Mouse (Mus musculus) hindbrain, embryonic 14.5 days (tissue): Measurements from ENCODE around the gene Scgn. TPM values are rescaled to one million over a fixed set of nuclear protein-coding genes. Genes with fewer than 3 reads are reported as not detected.

Source experiments
- ATAC-seq: fragments of 200-750 bp; cut with Nextera tagmentation; 2 replicates; pipeline ENCODE4 v1.8.0; 2017; ENCODE audit warnings: moderate number of reproducible peaks, mild to moderate bottlenecking, moderate TSS enrichment, moderate library complexity; ENCODE audit not compliant: low FRiP score
- DNase-seq: peaks from one replicate; pipeline ENCODE4 v3.0.0-alpha.2; 2015; ENCODE audit warnings: low spot score
- H3K27ac ChIP-seq: fragments of 300-500 bp; sonication (generic); 2 replicates; pipeline ENCODE4 v1.5.1; 2014; ENCODE audit warnings: mild to moderate bottlenecking, moderate library complexity
- H3K27me3 ChIP-seq: fragments of 300-500 bp; sonication (generic); 2 replicates; pipeline ENCODE4 v1.6.1; 2014; ENCODE audit warnings: mild to moderate bottlenecking, low read length, mixed read lengths; ENCODE audit not compliant: control insufficient read depth, insufficient read depth
- H3K36me3 ChIP-seq: fragments of 300-500 bp; sonication (generic); replicated peaks from 2 replicates; pipeline ENCODE4 v1.6.1; 2014; ENCODE audit not compliant: control insufficient read depth, insufficient read depth
- H3K4me1 ChIP-seq: fragments of 300-500 bp; sonication (generic); replicated peaks from 2 replicates; pipeline ENCODE4 v1.6.1; 2014; ENCODE audit warnings: antibody characterized with exemption, low read length, mixed read lengths; ENCODE audit not compliant: control insufficient read depth, insufficient read depth
- H3K4me2 ChIP-seq: fragments of 300-500 bp; sonication (generic); replicated peaks from 2 replicates; pipeline ENCODE4 v1.6.1; 2014; ENCODE audit warnings: mild to moderate bottlenecking, moderate library complexity
- H3K4me3 ChIP-seq: fragments of 300-500 bp; sonication (generic); replicated peaks from 2 replicates; pipeline ENCODE4 v1.5.1; 2014; ENCODE audit warnings: mild to moderate bottlenecking, low read length
- H3K9ac ChIP-seq: fragments of 300-500 bp; sonication (generic); 2 replicates; pipeline ENCODE4 v1.6.1; 2014
- H3K9me3 ChIP-seq: fragments of 300-500 bp; sonication (generic); 2 replicates; pipeline ENCODE4 v1.6.1; 2016; ENCODE audit warnings: low read length; ENCODE audit not compliant: control insufficient read depth
- WGBS: fragments of 180-500 bp; shearing (Covaris S2); extraction: QIAGEN DNeasy Blood & Tissue Kit; methylation state at CpG from one replicate; pipeline ENCODE4 v1.1.7; 2014; 5-methylcytosine and 5-hydroxymethylcytosine counted together
- polyA plus RNA-seq: library from polyadenylated mRNA; unstranded; fragments of >200 nt; fragmentation: Nextera tagmentation; extraction: Ambion mirVana; gene quantifications from 2 replicates; pipeline ENCODE4 v1.2.1, GENCODE M21; 2014

The Scgn gene
- polyA plus RNA-seq: 0.63 and 1.0 TPM in 2 replicates

- ATAC-seq: peak; percentile 53; the same call in 1 of the 2 replicates
- Histone ChIP-seq H3K4me3 (peak within 1 kb of the TSS; percentile 20), H3K27me3 (peaks cover 23% of the 10 kb centered on the region), H3K9me3 (no peaks in the 10 kb centered on the region), H3K27ac (no peak within 1 kb of the TSS), H3K9ac (no peak within 1 kb of the TSS), H3K36me3 (no peaks in the 10 kb centered on the region), H3K4me2 (peak within 1 kb of the TSS; percentile 52), H3K4me1 (no peaks in the 10 kb centered on the region)
- peak; percentile 69 for DNase-seq
- WGBS: under 1% methylated on average over 20 of the region's 20 CpGs
These were observed at the start of gene Scgn for GRCm38 (mm10) chr13:23990928-23991327. Gene Scgn (minus strand): TSS chr13:23991214.

GRCm38 (mm10) chr13:24040221-24040620, 49.2 kb upstream of the Scgn start:
- Histone ChIP-seq H3K4me1 (no peaks in the 10 kb centered on the region), H3K9me3 (no peaks in the 10 kb centered on the region), H3K4me2 (no peak overlapping the region), H3K36me3 (peaks cover 6% of the 10 kb centered on the region; the same call in 1 of the 2 replicates), H3K9ac (no peak overlapping the region), H3K27ac (no peak overlapping the region), H3K4me3 (no peak overlapping the region), H3K27me3 (no peaks in the 10 kb centered on the region)
- DNase-seq: no peak
- 82% methylated on average over 7 of the region's 7 CpGs for WGBS
- ATAC-seq: no peak

GRCm38 (mm10) chr13:24037502-24037901, 46.5 kb upstream of the Scgn start:
- H3K27ac ChIP-seq: no peak overlapping the region
- WGBS: 84% methylated on average over 3 of the region's 3 CpGs
- no peaks in the 10 kb centered on the region for H3K36me3 ChIP-seq
- ATAC-seq (no peak), DNase-seq (no peak)
- H3K4me1 ChIP-seq: no peaks in the 10 kb centered on the region
- H3K27me3 ChIP-seq: no peaks in the 10 kb centered on the region
- no peak overlapping the region for H3K4me2 ChIP-seq
- no peak overlapping the region for H3K9ac ChIP-seq
- no peaks in the 10 kb centered on the region for H3K9me3 ChIP-seq
- H3K4me3 ChIP-seq: no peak overlapping the region

GRCm38 (mm10) chr13:24036150-24036549, 45.1 kb upstream of the Scgn start:
- H3K36me3 ChIP-seq: no peaks in the 10 kb centered on the region
- no peak overlapping the region for H3K4me2 ChIP-seq
- no peaks in the 10 kb centered on the region for H3K27me3 ChIP-seq
- H3K4me1 ChIP-seq: no peaks in the 10 kb centered on the region
- DNase-seq: no peak
- H3K27ac ChIP-seq: no peak overlapping the region
- H3K4me3 ChIP-seq: no peak overlapping the region
- no peak overlapping the region for H3K9ac ChIP-seq
- no peak for ATAC-seq
- 78% methylated on average over 18 of the region's 18 CpGs for WGBS
- H3K9me3 ChIP-seq: no peaks in the 10 kb centered on the region

- no peak; the same call in 1 of the 2 replicates for ATAC-seq
- DNase-seq: peak; percentile 84
- H3K4me3 ChIP-seq: no peak overlapping the region
- H3K4me1 ChIP-seq: no peaks in the 10 kb centered on the region
- no peak overlapping the region for H3K9ac ChIP-seq
- H3K36me3 ChIP-seq: no peaks in the 10 kb centered on the region
- H3K9me3 ChIP-seq: no peaks in the 10 kb centered on the region
- no peak overlapping the region for H3K27ac ChIP-seq
- WGBS: 67% methylated on average over 5 of the region's 5 CpGs
- no peak overlapping the region for H3K4me2 ChIP-seq
- no peaks in the 10 kb centered on the region for H3K27me3 ChIP-seq
These were observed 36.5 kb upstream of the Scgn start for GRCm38 (mm10) chr13:24027191-24028170.

- ATAC-seq: no peak
- Histone ChIP-seq H3K27ac (no peak overlapping the region), H3K4me2 (no peak overlapping the region), H3K4me1 (no peaks in the 10 kb centered on the region), H3K4me3 (no peak overlapping the region), H3K9me3 (no peaks in the 10 kb centered on the region), H3K27me3 (no peaks in the 10 kb centered on the region), H3K9ac (no peak overlapping the region), H3K36me3 (no peaks in the 10 kb centered on the region)
- 91% methylated on average over 4 of the region's 4 CpGs for WGBS
- no peak for DNase-seq
These were observed 27.5 kb upstream of the Scgn start for GRCm38 (mm10) chr13:24018515-24018914.

GRCm38 (mm10) chr13:24005528-24005927, 14.5 kb upstream of the Scgn start:
- no peak for ATAC-seq
- no peak for DNase-seq
- Histone ChIP-seq H3K9ac (no peak overlapping the region), H3K4me1 (no peaks in the 10 kb centered on the region), H3K36me3 (no peaks in the 10 kb centered on the region), H3K9me3 (no peaks in the 10 kb centered on the region), H3K27ac (no peak overlapping the region), H3K4me2 (no peak overlapping the region), H3K27me3 (no peaks in the 10 kb centered on the region), H3K4me3 (no peak overlapping the region)
- 90% methylated on average over 2 of the region's 2 CpGs for WGBS

- H3K9ac ChIP-seq: no peak overlapping the region
- H3K27me3 ChIP-seq: no peaks in the 10 kb centered on the region
- DNase-seq: no peak
- no peaks in the 10 kb centered on the region for H3K9me3 ChIP-seq
- H3K4me1 ChIP-seq: no peaks in the 10 kb centered on the region
- no peaks in the 10 kb centered on the region for H3K36me3 ChIP-seq
- no peak overlapping the region for H3K4me3 ChIP-seq
- ATAC-seq: no peak
- WGBS: 83% methylated on average over 2 of the region's 2 CpGs
- no peak overlapping the region for H3K4me2 ChIP-seq
- no peak overlapping the region for H3K27ac ChIP-seq
These were observed 10.8 kb upstream of the Scgn start for GRCm38 (mm10) chr13:24001797-24002196.

GRCm38 (mm10) chr13:24001081-24001480, 10.1 kb upstream of the Scgn start:
- Histone ChIP-seq H3K4me2 (no peak overlapping the region), H3K27ac (no peak overlapping the region), H3K27me3 (no peaks in the 10 kb centered on the region), H3K4me1 (no peaks in the 10 kb centered on the region), H3K4me3 (no peak overlapping the region), H3K36me3 (no peaks in the 10 kb centered on the region), H3K9me3 (no peaks in the 10 kb centered on the region), H3K9ac (no peak overlapping the region)
- WGBS: 87% methylated on average over 2 of the region's 2 CpGs
- ATAC-seq (no peak), DNase-seq (no peak)
